Mouse (Mus musculus) hindbrain, embryonic 11.5 days (tissue): ENCODE data around the gene Gm19668. TPM values are rescaled to one million over a fixed set of nuclear protein-coding genes. Genes with fewer than 3 reads are reported as not detected.
"Not testable (repeated sequence)": the region's sequence is repeated elsewhere in the genome, so short reads cannot be mapped to it uniquely, and the experiment has no call there.

ENCODE experiments used
- ATAC-seq: fragments of 200-750 bp; cut with Nextera tagmentation; 2 replicates; pipeline ENCODE4 v1.8.0; 2017; ENCODE audit warnings: mild to moderate bottlenecking, moderate TSS enrichment, moderate library complexity; ENCODE audit not compliant: low FRiP score
- DNase-seq: peaks from one replicate; pipeline ENCODE4 v3.0.0-alpha.2; 2015; ENCODE audit warnings: low spot score
- H3K27ac ChIP-seq: fragments of 300-500 bp; sonication (generic); 2 replicates; pipeline ENCODE4 v1.5.1; 2014; ENCODE audit warnings: mild to moderate bottlenecking, low read depth, low read length
- H3K27me3 ChIP-seq: fragments of 300-500 bp; sonication (generic); 2 replicates; pipeline ENCODE4 v1.6.1; 2014; ENCODE audit warnings: mild to moderate bottlenecking, low read length, moderate library complexity, mixed read lengths; ENCODE audit not compliant: control insufficient read depth, insufficient read depth
- H3K36me3 ChIP-seq: fragments of 300-500 bp; sonication (generic); 2 replicates; pipeline ENCODE4 v1.6.1; 2014; ENCODE audit warnings: mild to moderate bottlenecking, low read length, moderate library complexity, mixed read lengths; ENCODE audit not compliant: control insufficient read depth, insufficient read depth
- H3K4me1 ChIP-seq: fragments of 300-500 bp; sonication (generic); replicated peaks from 2 replicates; pipeline ENCODE4 v1.6.1; 2014; ENCODE audit warnings: low read length, mixed read lengths; ENCODE audit not compliant: control insufficient read depth, insufficient read depth
- H3K4me2 ChIP-seq: fragments of 300-500 bp; sonication (generic); replicated peaks from 2 replicates; pipeline ENCODE4 v1.6.1; 2014; ENCODE audit warnings: mild to moderate bottlenecking, low read depth, low read length
- H3K4me3 ChIP-seq: fragments of 300-500 bp; sonication (generic); 2 replicates; pipeline ENCODE4 v1.5.1; 2014; ENCODE audit warnings: low read depth, low read length
- H3K9ac ChIP-seq: fragments of 300-500 bp; sonication (generic); 2 replicates; pipeline ENCODE4 v1.6.1; 2014; ENCODE audit warnings: low read depth, low read length
- H3K9me3 ChIP-seq: fragments of 300-500 bp; sonication (generic); 2 replicates; pipeline ENCODE4 v1.6.1; 2016; ENCODE audit warnings: low read length; ENCODE audit not compliant: control insufficient read depth
- WGBS: fragments of 180-500 bp; shearing (Covaris S2); extraction: QIAGEN DNeasy Blood & Tissue Kit; methylation state at CpG from one replicate; pipeline ENCODE4 v1.1.7; 2014; 5-methylcytosine and 5-hydroxymethylcytosine counted together
- polyA plus RNA-seq: library from polyadenylated mRNA; unstranded; fragments of >200 nt; fragmentation: Nextera tagmentation; extraction: Ambion mirVana; gene quantifications from 2 replicates; pipeline ENCODE4 v1.2.1, GENCODE M21; 2014

Gm19668 gene
- polyA plus RNA-seq, 1 experiment from 2014 or later = not detected

- no peaks in the 10 kb centered on the region for H3K9me3 ChIP-seq
- no peak overlapping the region for H3K27ac ChIP-seq
- H3K36me3 ChIP-seq = no peaks in the 10 kb centered on the region
- no peak overlapping the region for H3K9ac ChIP-seq
- H3K4me2 ChIP-seq = no peak overlapping the region
- 26% methylated on average over 5 of the region's 5 CpGs for WGBS
- ATAC-seq = no peak
- H3K27me3 ChIP-seq = no peaks in the 10 kb centered on the region
- no peak overlapping the region for H3K4me3 ChIP-seq
- no peaks in the 10 kb centered on the region for H3K4me1 ChIP-seq
- peak; percentile 58 for DNase-seq
Observed at GRCm38 (mm10) chr10:77815514-77815913, 16.6 kb upstream of the Gm19668 start.

DNA sequence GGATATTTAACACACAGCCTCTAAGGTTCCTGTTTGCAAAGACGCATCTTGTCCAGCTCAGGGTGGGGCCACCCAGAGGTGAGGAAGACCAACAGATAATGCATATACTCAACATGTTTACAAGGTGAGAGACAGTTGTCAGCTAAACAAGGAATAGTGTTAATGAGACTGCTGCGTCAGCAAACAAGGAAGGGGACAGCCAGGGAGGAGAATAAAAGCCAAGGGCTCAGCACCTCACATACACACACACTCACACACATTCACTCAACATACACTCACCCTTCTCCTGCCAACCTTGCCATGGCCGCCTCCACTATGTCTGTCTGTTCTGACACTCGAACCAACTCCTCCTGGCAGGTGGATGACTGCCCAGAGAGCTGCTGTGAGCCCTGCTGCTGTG, 15.4 kb upstream of the Gm19668 start, which contains the start of gene Gm2696:
Gm2696 (plus strand) TSS at position 301 of the 400 bp plus-strand sequence.
- H3K27ac ChIP-seq = no peak within 1 kb of the TSS
- H3K9ac ChIP-seq = no peak within 1 kb of the TSS
- DNase-seq (no peak), ATAC-seq (no peak)
- no peaks in the 10 kb centered on the region for H3K9me3 ChIP-seq
- 37% methylated on average over 4 of the region's 4 CpGs for WGBS
- H3K36me3 ChIP-seq = no peaks in the 10 kb centered on the region
- H3K4me3 ChIP-seq = no peak within 1 kb of the TSS
- no peaks in the 10 kb centered on the region for H3K27me3 ChIP-seq
- H3K4me2 ChIP-seq = no peak within 1 kb of the TSS
- H3K4me1 ChIP-seq = no peaks in the 10 kb centered on the region

DNA sequence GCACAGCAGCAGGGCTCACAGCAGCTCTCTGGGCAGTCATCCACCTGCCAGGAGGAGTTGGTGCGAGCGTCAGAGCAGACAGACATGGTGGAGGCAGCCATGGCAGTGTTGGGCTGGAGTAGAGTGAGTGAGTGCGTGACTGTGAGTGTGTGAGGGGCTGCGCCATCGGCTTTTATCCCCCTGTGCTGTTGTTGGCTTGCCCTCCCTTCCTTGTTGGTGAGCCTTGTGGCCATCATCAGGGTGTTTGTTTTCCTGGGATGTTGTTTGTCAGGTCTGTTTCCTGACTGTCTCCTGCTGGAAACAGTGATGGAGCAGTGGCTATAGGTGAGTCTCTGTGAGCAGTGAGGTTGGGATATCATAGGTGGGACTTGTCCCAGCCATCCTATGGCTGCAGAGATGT, 12.8 kb upstream of the Gm19668 start, which contains the start of gene Gm9507:
Gm9507 (minus strand) TSS at position 101 of the 400 bp plus-strand sequence.
- H3K27ac ChIP-seq = no peak within 1 kb of the TSS

DNA sequence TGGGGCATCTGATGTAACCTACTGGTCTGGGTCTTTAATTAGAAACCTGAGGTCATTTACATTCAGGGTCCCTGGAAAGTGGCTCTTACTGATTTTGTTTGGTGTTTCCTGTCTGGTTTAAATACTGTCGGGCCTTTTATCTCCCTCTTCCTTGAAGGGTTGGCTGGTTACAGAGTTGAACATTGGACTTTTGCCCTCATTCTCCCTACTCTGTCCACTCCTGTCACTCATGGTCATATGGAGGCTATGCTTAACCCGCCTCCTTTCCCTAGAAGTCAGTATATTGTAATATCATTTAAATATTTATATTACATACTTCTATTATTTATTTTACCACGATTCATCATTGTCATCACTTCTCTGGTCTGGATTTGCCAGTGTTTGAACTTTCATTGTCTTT, 5.2 kb upstream of the Gm19668 start:
- no peak for ATAC-seq
- no peak for DNase-seq
- no peaks in the 10 kb centered on the region for H3K36me3 ChIP-seq
- H3K27ac ChIP-seq = no peak overlapping the region
- no peaks in the 10 kb centered on the region for H3K4me1 ChIP-seq
- H3K4me2 ChIP-seq = no peak overlapping the region
- H3K4me3 ChIP-seq = no peak overlapping the region
- no peak overlapping the region for H3K9ac ChIP-seq
- H3K27me3 ChIP-seq = no peaks in the 10 kb centered on the region
- 89% methylated on average over 3 of the region's 3 CpGs for WGBS
- H3K9me3 ChIP-seq = no peaks in the 10 kb centered on the region

More for the DNA sequence above, 12.8 kb upstream of the Gm19668 start, which contains the start of gene Gm9507:
- H3K4me2 ChIP-seq = no peak within 1 kb of the TSS
- H3K27me3 ChIP-seq = no peaks in the 10 kb centered on the region
- no peaks in the 10 kb centered on the region for H3K36me3 ChIP-seq
- no peak within 1 kb of the TSS for H3K4me3 ChIP-seq
- WGBS = 77% methylated on average over 5 of the region's 5 CpGs
- no peaks in the 10 kb centered on the region for H3K4me1 ChIP-seq
- H3K9ac ChIP-seq = no peak within 1 kb of the TSS
- DNase-seq (no peak), ATAC-seq (no peak)
- H3K9me3 ChIP-seq = no peaks in the 10 kb centered on the region

- H3K4me3 ChIP-seq, H3K36me3 ChIP-seq, H3K4me1 ChIP-seq, H3K4me2 ChIP-seq, H3K27me3 ChIP-seq, H3K9me3 ChIP-seq, H3K9ac ChIP-seq, DNase-seq: not testable (repeated sequence)
- WGBS = 39% methylated on average over 2 of the region's 3 CpGs
- 0 out of 2 replicates have a peak overlapping the region, but pooled peaks have one; percentile 9 for H3K27ac ChIP-seq
- ATAC-seq = peak; percentile 17; the same call in 1 of the 2 replicates
Observed at GRCm38 (mm10) chr10:77798164-77798920, 591 bp downstream of the Gm19668 start.

- no peaks in the 10 kb centered on the region for H3K27me3 ChIP-seq
- no peak overlapping the region for H3K4me3 ChIP-seq
- no peak for ATAC-seq
- no peaks in the 10 kb centered on the region for H3K36me3 ChIP-seq
- no peaks in the 10 kb centered on the region for H3K9me3 ChIP-seq
- H3K9ac ChIP-seq = no peak overlapping the region
- WGBS = 14% methylated on average over 3 of the region's 3 CpGs
- DNase-seq = no peak
- H3K4me2 ChIP-seq = no peak overlapping the region
- H3K27ac ChIP-seq = 0 out of 2 replicates have a peak overlapping the region, but pooled peaks have one; percentile 0
- H3K4me1 ChIP-seq = no peaks in the 10 kb centered on the region
Observed at GRCm38 (mm10) chr10:77797677-77798076, 1.3 kb downstream of the Gm19668 start.

- Histone ChIP-seq H3K36me3 (no peaks in the 10 kb centered on the region), H3K4me3 (no peak within 1 kb of the TSS), H3K9me3 (no peaks in the 10 kb centered on the region), H3K4me1 (no peaks in the 10 kb centered on the region), H3K4me2 (no peak within 1 kb of the TSS), H3K9ac (no peak within 1 kb of the TSS), H3K27me3 (no peaks in the 10 kb centered on the region), H3K27ac (no peak within 1 kb of the TSS)
- 59% methylated on average over 2 of the region's 2 CpGs for WGBS
- DNase-seq (no peak), ATAC-seq (no peak)
Observed at GRCm38 (mm10) chr10:77794976-77795375, 4.0 kb downstream of the Gm19668 start, which contains the start of gene Gm9639. TSS of gene Gm9639 (minus strand) at chr10:77795076.

DNA sequence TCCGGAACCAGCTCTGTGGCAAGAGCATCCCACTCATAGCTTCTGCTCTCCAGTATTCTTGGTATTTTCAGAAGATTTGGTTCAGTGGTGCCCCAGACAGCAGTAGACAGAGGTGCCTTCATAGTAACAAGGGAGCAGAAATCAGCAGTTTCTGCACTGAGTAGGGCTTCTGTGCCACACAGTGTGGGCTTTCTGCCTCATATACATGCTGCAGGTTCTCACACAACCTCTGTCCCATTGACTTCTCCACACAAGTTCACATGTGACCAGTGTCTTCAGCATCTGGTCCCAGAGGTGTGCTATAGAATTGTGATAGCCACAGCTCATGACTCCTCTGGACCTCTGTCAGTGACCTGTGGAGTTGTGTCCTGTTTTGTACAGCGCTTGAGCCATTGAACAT, 10.3 kb downstream of the Gm19668 start:
- no peak for ATAC-seq
- no peaks in the 10 kb centered on the region for H3K27me3 ChIP-seq
- no peak for DNase-seq
- H3K4me2 ChIP-seq = no peak overlapping the region
- H3K4me3 ChIP-seq = no peak overlapping the region
- 89% methylated on average over 2 of the region's 2 CpGs for WGBS
- H3K27ac ChIP-seq = no peak overlapping the region
- no peaks in the 10 kb centered on the region for H3K36me3 ChIP-seq
- H3K9ac ChIP-seq = no peak overlapping the region
- H3K4me1 ChIP-seq = no peaks in the 10 kb centered on the region
- H3K9me3 ChIP-seq = no peaks in the 10 kb centered on the region

GRCm38 (mm10) chr10:77787876-77788275, 11.1 kb downstream of the Gm19668 start, which contains the start of gene Gm7137:
TSS of gene Gm7137 (minus strand) at chr10:77788200.
- not testable (repeated sequence) for H3K4me2 ChIP-seq, H3K4me1 ChIP-seq, ATAC-seq, H3K36me3 ChIP-seq, H3K9me3 ChIP-seq, H3K4me3 ChIP-seq, DNase-seq, H3K27ac ChIP-seq, H3K9ac ChIP-seq, H3K27me3 ChIP-seq
- WGBS = no CpG with 5 or more reads among the region's 1 CpGs
